Mouse (Mus musculus) small intestine, adult 2 months (tissue): ENCODE results near the gene Nudt4.

Experiments
- CTCF ChIP-seq: fragments of 200-500 bp; IDR thresholded peaks from 2 replicates; pipeline ENCODE4 v1.5.1; 2012; ENCODE audit warnings: low read depth, mild to moderate bottlenecking, control low read depth, inconsistent platforms, low read length, moderate library complexity, mixed read lengths; ENCODE audit not compliant: insufficient replicate concordance, insufficient read length; ENCODE audit errors: extremely low read depth
- POLR2A ChIP-seq: fragments of 200-500 bp; IDR thresholded peaks from 2 replicates; pipeline ENCODE4 v1.6.1; 2012; ENCODE audit warnings: low read depth, mild to moderate bottlenecking, control low read depth, inconsistent platforms, low read length, moderate library complexity

DNA sequence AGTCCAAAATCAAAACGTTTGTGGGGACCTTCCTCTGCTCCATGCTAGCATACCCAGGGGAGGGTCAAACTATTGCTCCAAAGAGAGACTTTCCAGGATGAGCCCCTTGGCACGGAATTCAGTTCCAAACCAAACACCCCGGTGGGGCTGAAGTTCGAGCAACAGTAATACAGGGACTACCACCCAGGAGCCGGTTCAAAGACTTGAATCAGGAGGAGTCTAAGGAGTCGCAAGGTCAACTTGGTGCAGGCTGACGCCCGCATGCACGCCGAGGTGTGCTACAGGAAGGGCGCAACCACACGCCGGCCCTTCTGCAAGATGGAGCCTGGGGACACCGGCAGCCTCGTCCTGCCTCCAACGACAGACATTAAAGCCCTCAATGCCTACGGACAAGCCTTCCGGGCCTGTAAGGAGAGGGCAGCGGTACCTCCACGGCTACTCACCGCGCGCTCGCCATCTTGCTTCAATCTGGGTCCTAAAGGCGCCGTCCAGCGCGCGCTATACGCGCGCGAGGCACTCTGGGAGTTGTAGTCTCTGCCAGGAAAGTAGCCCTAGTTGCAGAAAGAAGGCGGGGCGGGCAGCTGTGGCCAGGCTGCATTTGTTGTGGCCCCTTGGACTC is 62.4 kb downstream of the Nudt4 start, which contains the start of gene Mrpl42:
- TF ChIP-seq POLR2A (peak; percentile 77), CTCF (no peak)
